Mouse (Mus musculus) neural tube, embryonic 11.5 days (tissue): ENCODE data around the gene Dda1. TPM values are rescaled to one million over a fixed set of nuclear protein-coding genes. Genes with fewer than 3 reads are reported as not detected.

Experiments used
- ATAC-seq: fragments of 200-750 bp; cut with Nextera tagmentation; 2 replicates; pipeline ENCODE4 v1.8.0; 2017; ENCODE audit warnings: moderate number of reproducible peaks, mild to moderate bottlenecking, moderate TSS enrichment, moderate library complexity; ENCODE audit not compliant: insufficient read depth, low FRiP score, low TSS enrichment
- DNase-seq: peaks from one replicate; pipeline ENCODE4 v3.0.0-alpha.2; 2015; ENCODE audit warnings: low spot score
- H3K27ac ChIP-seq: fragments of 300-500 bp; sonication (generic); 2 replicates; pipeline ENCODE4 v1.5.1; 2014; ENCODE audit warnings: low read depth, mild to moderate bottlenecking, low read length
- H3K27me3 ChIP-seq: fragments of 300-500 bp; sonication (generic); 2 replicates; pipeline ENCODE4 v1.6.1; 2014; ENCODE audit warnings: mild to moderate bottlenecking, low read length, mixed read lengths; ENCODE audit not compliant: control insufficient read depth, insufficient read depth
- H3K36me3 ChIP-seq: fragments of 300-500 bp; sonication (generic); 2 replicates; pipeline ENCODE4 v1.6.1; 2014; ENCODE audit warnings: mild to moderate bottlenecking, low read length, moderate library complexity, mixed read lengths; ENCODE audit not compliant: control insufficient read depth, insufficient read depth
- H3K4me1 ChIP-seq: fragments of 300-500 bp; sonication (generic); 2 replicates; pipeline ENCODE4 v1.6.1; 2014; ENCODE audit warnings: low read length, mixed read lengths; ENCODE audit not compliant: control insufficient read depth, insufficient read depth
- H3K4me2 ChIP-seq: fragments of 300-500 bp; sonication (generic); 2 replicates; pipeline ENCODE4 v1.6.1; 2014; ENCODE audit warnings: low read depth, mild to moderate bottlenecking, moderate library complexity
- H3K4me3 ChIP-seq: fragments of 300-500 bp; sonication (generic); 2 replicates; pipeline ENCODE4 v1.5.1; 2014; ENCODE audit warnings: low read depth, low read length
- H3K9ac ChIP-seq: fragments of 300-500 bp; sonication (generic); 2 replicates; pipeline ENCODE4 v1.6.1; 2014; ENCODE audit warnings: mild to moderate bottlenecking, low read length
- H3K9me3 ChIP-seq: fragments of 300-500 bp; sonication (generic); 2 replicates; pipeline ENCODE4 v1.6.1; 2016; ENCODE audit warnings: low read length; ENCODE audit not compliant: control insufficient read depth
- WGBS: fragments of 180-500 bp; shearing (Covaris S2); extraction: QIAGEN DNeasy Blood & Tissue Kit; methylation state at CpG from one replicate; pipeline ENCODE4 v1.1.7; 2014; 5-methylcytosine and 5-hydroxymethylcytosine counted together
- polyA plus RNA-seq: library from polyadenylated mRNA; unstranded; fragments of >200 nt; fragmentation: Nextera tagmentation; extraction: Ambion mirVana; gene quantifications from 2 replicates; pipeline ENCODE4 v1.2.1, GENCODE M21; 2014

Dda1 gene
- polyA plus RNA-seq, 1 experiment from 2014 or later = 170 TPM

GRCm38 (mm10) chr8:71464513-71465500, 4.2 kb upstream of the Dda1 start, which contains the start of gene Mrpl34:
TSS of gene Mrpl34 (plus strand) at chr8:71464959.
- ATAC-seq (peak; percentile 68), DNase-seq (peak; percentile 97)
- peak within 1 kb of the TSS; percentile 76 for H3K9ac ChIP-seq
- H3K36me3 ChIP-seq = peaks cover 6% of the 10 kb centered on the region
- H3K4me3 ChIP-seq = peak within 1 kb of the TSS; percentile 93
- no peaks in the 10 kb centered on the region for H3K9me3 ChIP-seq
- H3K4me2 ChIP-seq = peak within 1 kb of the TSS; percentile 88
- peaks cover 19% of the 10 kb centered on the region for H3K4me1 ChIP-seq
- no peaks in the 10 kb centered on the region for H3K27me3 ChIP-seq
- H3K27ac ChIP-seq = peak within 1 kb of the TSS; percentile 28
- under 1% methylated on average over 59 of the region's 59 CpGs for WGBS

GRCm38 (mm10) chr8:71465733-71466132, 3.3 kb upstream of the Dda1 start:
- ATAC-seq = no peak
- no peaks in the 10 kb centered on the region for H3K27me3 ChIP-seq
- H3K4me3 ChIP-seq = peak overlapping the region; percentile 63
- peaks cover 6% of the 10 kb centered on the region for H3K36me3 ChIP-seq
- no peaks in the 10 kb centered on the region for H3K9me3 ChIP-seq
- peaks cover 22% of the 10 kb centered on the region for H3K4me1 ChIP-seq
- H3K27ac ChIP-seq = no peak overlapping the region
- H3K9ac ChIP-seq = peak overlapping the region; percentile 76; the same call in 1 of the 2 replicates
- no peak for DNase-seq
- WGBS = 82% methylated on average over 8 of the region's 8 CpGs
- peak overlapping the region; percentile 88 for H3K4me2 ChIP-seq

DNA sequence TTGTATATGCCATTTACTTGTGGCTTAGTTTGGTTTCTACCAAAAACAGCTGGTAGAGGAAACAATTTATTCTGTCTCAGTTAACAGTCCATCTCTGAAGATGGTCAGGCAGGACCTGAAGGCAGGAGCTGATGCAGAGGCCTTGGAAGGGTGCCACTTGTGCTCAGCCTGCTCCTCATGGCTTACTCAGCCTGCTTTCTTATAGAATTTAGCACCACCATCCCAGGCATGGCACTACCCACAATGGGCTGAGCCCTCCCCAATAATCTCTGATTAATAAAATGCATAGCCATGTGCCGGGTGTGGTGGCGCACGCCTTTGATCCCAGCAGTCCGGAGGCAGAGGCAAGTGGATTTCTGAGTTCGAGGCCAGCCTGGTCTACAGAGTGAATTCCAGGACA, 2.8 kb upstream of the Dda1 start:
- Histone ChIP-seq H3K4me1 (peaks cover 22% of the 10 kb centered on the region), H3K4me3 (no peak overlapping the region), H3K27me3 (no peaks in the 10 kb centered on the region), H3K27ac (no peak overlapping the region), H3K9ac (no peak overlapping the region), H3K4me2 (no peak overlapping the region), H3K36me3 (peaks cover 4% of the 10 kb centered on the region; the same call in 1 of the 2 replicates), H3K9me3 (no peaks in the 10 kb centered on the region)
- 98% methylated on average over 5 of the region's 5 CpGs for WGBS
- DNase-seq (no peak), ATAC-seq (no peak)

- Histone ChIP-seq H3K4me2 (no peak overlapping the region), H3K36me3 (peaks cover 3% of the 10 kb centered on the region; the same call in 1 of the 2 replicates), H3K27ac (no peak overlapping the region), H3K9ac (no peak overlapping the region), H3K9me3 (no peaks in the 10 kb centered on the region), H3K27me3 (no peaks in the 10 kb centered on the region), H3K4me3 (no peak overlapping the region), H3K4me1 (peaks cover 20% of the 10 kb centered on the region)
- DNase-seq (no peak), ATAC-seq (no peak)
- 91% methylated on average over 2 of the region's 2 CpGs for WGBS
These were observed 1.8 kb upstream of the Dda1 start for GRCm38 (mm10) chr8:71467201-71467600.

- WGBS = 94% methylated on average over 1 of the region's 1 CpGs
- ATAC-seq (no peak), DNase-seq (no peak)
These were observed 998 bp upstream of the Dda1 start for GRCm38 (mm10) chr8:71468001-71468400.

DNA sequence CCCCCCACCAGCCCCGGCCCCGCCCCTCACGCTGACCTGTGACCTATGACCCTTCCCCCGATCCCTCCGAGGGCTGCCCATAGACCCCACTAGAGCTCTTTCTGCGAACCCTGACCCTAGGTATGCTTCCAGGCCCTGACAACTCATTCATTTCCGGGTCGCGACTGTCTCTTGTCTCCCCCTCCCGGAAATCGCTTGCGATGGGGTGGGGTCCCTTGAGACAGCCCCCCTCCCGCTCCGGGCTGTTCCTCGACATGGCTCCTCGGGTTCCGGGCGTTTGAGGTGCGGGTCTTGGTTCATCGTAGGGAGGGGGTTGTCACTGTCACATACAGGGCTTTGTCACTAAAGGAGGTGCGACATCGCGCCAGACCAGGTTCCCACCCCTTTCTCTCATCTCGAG, 412 bp downstream of the Dda1 start:
- H3K9me3 ChIP-seq = no peaks in the 10 kb centered on the region
- 0% methylated on average over 22 of the region's 24 CpGs for WGBS
- no peaks in the 10 kb centered on the region for H3K27me3 ChIP-seq
- peaks cover 10% of the 10 kb centered on the region for H3K4me1 ChIP-seq
- peak overlapping the region; percentile 91 for H3K4me3 ChIP-seq
- H3K9ac ChIP-seq = peak overlapping the region; percentile 73
- H3K27ac ChIP-seq = peak overlapping the region; percentile 67
- ATAC-seq = peak; percentile 39; the same call in 1 of the 2 replicates
- H3K36me3 ChIP-seq = peaks cover 7% of the 10 kb centered on the region; the same call in 1 of the 2 replicates
- H3K4me2 ChIP-seq = peak overlapping the region; percentile 88
- DNase-seq = peak; percentile 59

More at GRCm38 (mm10) chr8:71468001-71468400, 998 bp upstream of the Dda1 start:
- no peak overlapping the region for H3K4me3 ChIP-seq
- H3K9ac ChIP-seq = no peak overlapping the region
- no peaks in the 10 kb centered on the region for H3K27me3 ChIP-seq
- peaks cover 5% of the 10 kb centered on the region; the same call in 1 of the 2 replicates for H3K36me3 ChIP-seq
- H3K9me3 ChIP-seq = no peaks in the 10 kb centered on the region
- no peak overlapping the region for H3K4me2 ChIP-seq
- H3K4me1 ChIP-seq = peaks cover 17% of the 10 kb centered on the region
- no peak overlapping the region for H3K27ac ChIP-seq

- H3K9me3 ChIP-seq = no peaks in the 10 kb centered on the region
- peak overlapping the region; percentile 88 for H3K4me2 ChIP-seq
- no peak for DNase-seq
These were observed 1.3 kb downstream of the Dda1 start for GRCm38 (mm10) chr8:71470146-71470912.

DNA sequence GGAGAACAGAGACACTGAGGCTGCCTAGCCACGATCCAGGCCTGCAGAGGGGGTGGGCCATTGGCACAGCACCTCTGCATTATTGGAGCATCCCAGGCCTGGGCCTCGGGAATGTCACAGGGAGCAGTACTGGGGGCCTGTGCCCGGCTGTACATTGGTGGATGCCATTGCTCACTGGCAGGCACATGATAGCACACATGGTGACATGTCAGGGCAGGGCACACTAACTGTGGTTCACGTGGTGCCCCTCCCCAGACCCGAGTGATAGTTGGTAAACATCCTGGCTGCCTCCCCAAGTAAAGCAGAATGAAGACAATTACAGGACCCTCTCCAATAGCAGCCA, 1.9 kb downstream of the Dda1 start:
- H3K4me3 ChIP-seq = no peak overlapping the region
- H3K9me3 ChIP-seq = no peaks in the 10 kb centered on the region
- no peak overlapping the region for H3K27ac ChIP-seq
- H3K27me3 ChIP-seq = no peaks in the 10 kb centered on the region
- ATAC-seq = no peak
- 88% methylated on average over 5 of the region's 5 CpGs for WGBS
- no peak overlapping the region; the same call in 1 of the 2 replicates for H3K9ac ChIP-seq
- H3K4me2 ChIP-seq = no peak overlapping the region
- DNase-seq = no peak
- peaks cover 10% of the 10 kb centered on the region for H3K4me1 ChIP-seq
- H3K36me3 ChIP-seq = peaks cover 7% of the 10 kb centered on the region; the same call in 1 of the 2 replicates

More at GRCm38 (mm10) chr8:71470146-71470912, 1.3 kb downstream of the Dda1 start:
- Histone ChIP-seq H3K36me3 (peaks cover 7% of the 10 kb centered on the region; the same call in 1 of the 2 replicates), H3K27me3 (no peaks in the 10 kb centered on the region), H3K9ac (peak overlapping the region; percentile 73), H3K27ac (no peak overlapping the region), H3K4me1 (peaks cover 9% of the 10 kb centered on the region), H3K4me3 (peak overlapping the region; percentile 91)
- WGBS = 96% methylated on average over 3 of the region's 3 CpGs
- ATAC-seq = no peak
